Mouse (Mus musculus) MEL (cell line): ENCODE measurements around the gene Cdiptos. TPM values are rescaled to one million over a fixed set of nuclear protein-coding genes. Genes with fewer than 3 reads are reported as not detected.

Experiments used
- DNase-seq: peaks from one replicate; pipeline ENCODE4 v3.0.0; 2011; ENCODE audit warnings: low read depth, low spot score
- H3K27ac ChIP-seq: 2 replicates; pipeline ENCODE4 v1.5.1; 2012; ENCODE audit warnings: low read depth, mild to moderate bottlenecking, control low read depth, low read length, moderate library complexity; ENCODE audit not compliant: control insufficient read depth
- H3K27me3 ChIP-seq, 2 experiments: fragments of 150-350 bp in 1 of 2; sonication (generic) in 1 of 2; 2 replicates each; pipeline ENCODE4 v1.6.1; 2012; ENCODE audit warnings: low read length in 2 of 2, mild to moderate bottlenecking in 2 of 2, improper control_type of control experiment in 1 of 2, moderate library complexity in 1 of 2; ENCODE audit not compliant: insufficient read depth in 2 of 2, control insufficient read depth in 1 of 2
- H3K36me3 ChIP-seq, 2 experiments: 2 replicates each; pipeline ENCODE4 v1.6.1; 2012 to 2014; ENCODE audit warnings: low read length in 2 of 2, improper control_type of control experiment in 1 of 2, inconsistent platforms in 1 of 2, mild to moderate bottlenecking in 1 of 2; ENCODE audit not compliant: insufficient read depth in 2 of 2, control insufficient read depth in 1 of 2
- H3K4me1 ChIP-seq, 2 experiments: fragments of 150-350 bp in 1 of 2; sonication (generic) in 1 of 2; 2 replicates each; pipeline ENCODE4 v1.6.1; 2012; ENCODE audit warnings: low read length in 2 of 2, improper control_type of control experiment in 1 of 2, mild to moderate bottlenecking in 1 of 2; ENCODE audit not compliant: insufficient read depth in 2 of 2, control insufficient read depth in 1 of 2
- H3K4me3 ChIP-seq, 2 experiments: fragments of 150-350 bp in 1 of 2; sonication (generic) in 1 of 2; 2 replicates each; pipeline ENCODE4 v1.5.1; 2012; ENCODE audit warnings: low read depth in 2 of 2, low read length in 2 of 2, mild to moderate bottlenecking in 2 of 2, moderate library complexity in 2 of 2, control low read depth in 1 of 2, improper control_type of control experiment in 1 of 2; ENCODE audit not compliant: control insufficient read depth in 1 of 2, insufficient read depth in 1 of 2
- H3K79me2 ChIP-seq: 2 replicates; pipeline ENCODE4 v1.6.1; 2012; ENCODE audit warnings: mild to moderate bottlenecking, low read length, moderate library complexity; ENCODE audit not compliant: control insufficient read depth, poor library complexity, insufficient read depth
- H3K9ac ChIP-seq: 2 replicates; pipeline ENCODE4 v1.6.1; 2012; ENCODE audit warnings: low read depth, mild to moderate bottlenecking, control low read depth, low read length, moderate library complexity; ENCODE audit not compliant: control insufficient read depth, poor library complexity, severe bottlenecking
- H3K9me3 ChIP-seq: fragments of 150-350 bp; sonication (generic); replicated peaks from 2 replicates; pipeline ENCODE4 v1.6.1; 2012; ENCODE audit warnings: mild to moderate bottlenecking, low read length, improper control_type of control experiment, moderate library complexity; ENCODE audit not compliant: insufficient read depth
- CHD2 ChIP-seq: IDR thresholded peaks from 2 replicates; pipeline ENCODE4 v1.6.1; 2011; ENCODE audit warnings: low read length, improper control_type of control experiment
- EP300 ChIP-seq, 2 experiments: IDR thresholded peaks; 2 replicates each; pipeline ENCODE4 v1.6.1; 2011; ENCODE audit warnings: improper control_type of control experiment in 2 of 2, low read length in 2 of 2, low read depth in 1 of 2, mild to moderate bottlenecking in 1 of 2
- GABPA ChIP-seq: IDR thresholded peaks from 2 replicates; pipeline ENCODE4 v1.6.1; 2012; ENCODE audit warnings: low read depth, mild to moderate bottlenecking, inconsistent platforms, low read length, improper control_type of control experiment, moderate library complexity
- GATA1 ChIP-seq: IDR thresholded peaks from 2 replicates; pipeline ENCODE4 v1.6.1; 2011; ENCODE audit warnings: low read depth, low read length, improper control_type of control experiment
- JUND ChIP-seq: IDR thresholded peaks from 2 replicates; pipeline ENCODE4 v1.6.1; 2011; ENCODE audit warnings: low read depth, mild to moderate bottlenecking, improper control_type of control experiment, low read length
- MAX ChIP-seq: IDR thresholded peaks from 2 replicates; pipeline ENCODE4 v1.6.1; 2011; ENCODE audit warnings: low read length, improper control_type of control experiment
- MAZ ChIP-seq: IDR thresholded peaks from 2 replicates; pipeline ENCODE4 v1.6.1; 2012; ENCODE audit warnings: low read depth, mild to moderate bottlenecking, inconsistent platforms, low read length, improper control_type of control experiment
- MEF2A ChIP-seq: IDR thresholded peaks from 2 replicates; pipeline ENCODE4 v1.6.1; 2014; ENCODE audit warnings: low read depth, mild to moderate bottlenecking, inconsistent platforms, low read length, improper control_type of control experiment; ENCODE audit not compliant: poor library complexity, insufficient replicate concordance, severe bottlenecking; ENCODE audit errors: extremely low read depth
- MYB ChIP-seq: IDR thresholded peaks from 2 replicates; pipeline ENCODE4 v1.6.1; 2011; ENCODE audit warnings: mild to moderate bottlenecking, low read depth, low read length, improper control_type of control experiment
- MYC ChIP-seq: IDR thresholded peaks from 2 replicates; pipeline ENCODE4 v1.6.1; 2011; ENCODE audit warnings: low read depth, mild to moderate bottlenecking, low read length, improper control_type of control experiment, moderate library complexity
- NRF1 ChIP-seq: IDR thresholded peaks from 2 replicates; pipeline ENCODE4 v1.6.1; 2014; ENCODE audit warnings: low read depth, mild to moderate bottlenecking, inconsistent platforms, low read length, improper control_type of control experiment, moderate library complexity; ENCODE audit not compliant: poor library complexity, insufficient read depth, severe bottlenecking
- POLR2AphosphoS5 ChIP-seq: IDR thresholded peaks from 2 replicates; pipeline ENCODE4 v1.6.1; 2012; ENCODE audit warnings: low read depth, borderline replicate concordance, mild to moderate bottlenecking, inconsistent platforms, low read length, moderate library complexity, mixed read lengths
- SIN3A ChIP-seq: IDR thresholded peaks from 2 replicates; pipeline ENCODE4 v1.6.1; 2012; ENCODE audit warnings: low read length, improper control_type of control experiment, inconsistent platforms
- TBP ChIP-seq: IDR thresholded peaks from 2 replicates; pipeline ENCODE4 v1.8.0; 2011; ENCODE audit warnings: low read depth, low read length, improper control_type of control experiment
- TCF12 ChIP-seq: IDR thresholded peaks from 2 replicates; pipeline ENCODE4 v1.6.1; 2014; ENCODE audit warnings: low read depth, mild to moderate bottlenecking, inconsistent platforms, low read length, improper control_type of control experiment, moderate library complexity
- UBTF ChIP-seq: IDR thresholded peaks from 2 replicates; pipeline ENCODE4 v1.6.1; 2012; ENCODE audit warnings: low read depth, mild to moderate bottlenecking, inconsistent platforms, low read length, improper control_type of control experiment, moderate library complexity, borderline replicate concordance; ENCODE audit not compliant: insufficient read depth
- USF1 ChIP-seq: IDR thresholded peaks from 2 replicates; pipeline ENCODE4 v1.6.1; 2014; ENCODE audit warnings: low read depth, mild to moderate bottlenecking, inconsistent platforms, low read length, improper control_type of control experiment, moderate library complexity
- USF2 ChIP-seq, 2 experiments: IDR thresholded peaks; 2 replicates each; pipeline ENCODE4 v1.6.1; 2011 to 2012; ENCODE audit warnings: improper control_type of control experiment in 2 of 2, low read length in 2 of 2, borderline replicate concordance in 1 of 2, inconsistent platforms in 1 of 2, low read depth in 1 of 2, mild to moderate bottlenecking in 1 of 2; ENCODE audit not compliant: insufficient read depth in 1 of 2
- ZC3H11A ChIP-seq: IDR thresholded peaks from 2 replicates; pipeline ENCODE4 v1.6.1; 2012; ENCODE audit warnings: low read depth, mild to moderate bottlenecking, inconsistent platforms, low read length, improper control_type of control experiment
- ZMIZ1 ChIP-seq: IDR thresholded peaks from 2 replicates; pipeline ENCODE4 v1.6.1; 2012; ENCODE audit warnings: low read depth, mild to moderate bottlenecking, inconsistent platforms, low read length, improper control_type of control experiment, moderate library complexity
- ZNF384 ChIP-seq: IDR thresholded peaks from 2 replicates; pipeline ENCODE4 v1.6.1; 2012; ENCODE audit warnings: low read depth, mild to moderate bottlenecking, inconsistent platforms, low read length, improper control_type of control experiment
- polyA plus RNA-seq, 2 experiments: library from polyadenylated mRNA; stranded (reverse) in 1 of 2; unstranded in 1 of 2; fragments of >175 nt in 1 of 2; fragments of >200 nt in 1 of 2; gene quantifications; 2 replicates each; pipeline versions ENCODE4 v1.2.1 to v1.2.4; 2012; ENCODE audit warnings: low replicate concordance in 2 of 2, low read depth in 1 of 2; ENCODE audit not compliant: insufficient read length in 2 of 2, insufficient read depth in 1 of 2, missing spikeins in 1 of 2
- total RNA-seq: library from RNA; depleted of rRNA; stranded (reverse); fragments of 300-350 nt; gene quantifications from 2 replicates; pipeline ENCODE4 v1.2.3, GENCODE M21; 2012

The Cdiptos gene
- total and polyA plus RNA-seq, 3 experiments = 0.35 to 1.8 TPM; not detected in 1

DNA sequence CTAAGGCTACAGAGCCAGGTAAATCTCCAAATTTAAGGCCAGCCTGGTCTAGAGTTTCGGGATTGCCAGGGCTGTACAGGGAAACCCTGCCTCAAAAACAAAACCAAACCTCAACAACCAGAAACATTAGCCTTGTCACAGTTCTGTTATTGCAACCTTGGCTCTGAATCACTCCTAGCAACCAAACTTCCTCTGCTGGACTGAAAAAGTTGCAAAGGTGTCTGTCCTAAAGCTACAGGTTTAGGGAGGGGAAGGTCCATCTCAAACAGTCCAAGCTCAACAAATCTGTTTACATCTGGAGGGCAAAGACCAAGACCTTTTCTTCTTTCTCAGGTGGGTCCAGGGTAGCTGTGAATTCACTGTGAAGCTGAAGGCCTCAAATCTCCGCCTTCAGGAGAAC is 35.2 kb upstream of the Cdiptos start:
- Histone ChIP-seq H3K79me2 (peaks cover 26% of the 10 kb centered on the region), H3K4me3 (no peak overlapping the region), H3K27me3 (no peaks in the 10 kb centered on the region), H3K9me3 (no peaks in the 10 kb centered on the region), H3K9ac (no peak overlapping the region), H3K36me3 (peaks cover 0 to 29% of the 10 kb centered on the region in 2 experiments; a peak in 2 of 4 replicates), H3K4me1 (peaks cover 10 to 36% of the 10 kb centered on the region in 2 experiments), H3K27ac (no peak overlapping the region)
- no peak for DNase-seq
- TF ChIP-seq USF1 = no peak
- TF ChIP-seq MAX = no peak
- TF ChIP-seq ZNF384 = no peak
- TF ChIP-seq POLR2AphosphoS5 = no peak
- no peak for TF ChIP-seq CHD2
- TF ChIP-seq SIN3A = no peak
- no peak for TF ChIP-seq JUND
- no peak for TF ChIP-seq GABPA
- TF ChIP-seq MYC = no peak

DNA sequence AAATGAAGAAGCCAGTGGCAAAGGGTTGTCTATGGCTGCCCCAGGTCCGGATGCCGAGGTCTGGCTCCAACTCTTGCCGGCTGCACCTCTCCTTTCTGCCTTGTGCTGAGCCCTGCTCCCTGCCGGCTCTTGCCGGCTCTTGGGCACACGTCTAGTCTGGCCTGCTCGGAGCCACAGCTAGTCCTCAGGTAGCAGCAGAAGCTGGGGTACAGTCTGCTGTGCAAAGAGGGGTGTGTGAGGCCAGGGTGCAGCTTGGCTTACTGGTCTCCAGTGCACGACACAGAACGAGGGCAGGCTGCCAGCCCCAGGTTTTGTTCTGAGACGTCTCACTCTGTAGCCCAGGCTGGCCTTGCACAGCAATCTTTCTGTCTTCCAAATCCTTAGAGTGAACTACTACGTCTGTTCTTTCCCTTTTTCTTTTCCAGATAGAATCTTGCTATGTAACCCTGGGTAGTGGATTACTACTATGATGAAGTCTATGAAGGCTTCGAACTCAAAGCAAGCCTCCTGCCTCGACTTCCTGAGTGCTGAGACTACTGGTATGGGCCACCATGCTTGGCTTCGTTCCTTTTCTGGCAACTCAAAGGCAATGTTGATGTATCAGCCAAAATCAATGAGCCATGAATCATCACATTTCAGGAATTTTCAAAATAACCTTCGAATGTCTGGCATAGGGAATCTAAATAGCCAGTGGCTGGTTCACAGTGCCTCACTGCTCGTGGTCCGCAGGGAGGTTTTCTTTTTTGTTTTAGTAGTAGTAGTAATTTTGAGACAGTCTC is 33.6 kb upstream of the Cdiptos start:
- TF ChIP-seq SIN3A (no peak), MEF2A (no peak), GATA1 (no peak), CHD2 (no peak), MAZ (no peak), UBTF (no peak), MYB (no peak), ZC3H11A (no peak), EP300 (IDR thresholded peaks at IDR 0.05; ENCODE audit: low read depth in 1 of 2, low read length in 2 of 2) (no peak), POLR2AphosphoS5 (no peak), USF2 (IDR thresholded peaks at IDR 0.05; ENCODE audit: borderline replicate concordance in 1 of 2, insufficient read depth in 1 of 2, low read depth in 1 of 2, low read length in 2 of 2) (no peak), TCF12 (no peak), TBP (no peak), ZMIZ1 (no peak), NRF1 (no peak)
- peak overlapping the region; percentile 91 for H3K27ac ChIP-seq
- H3K4me1 ChIP-seq = peaks cover 10 to 33% of the 10 kb centered on the region in 2 experiments
- H3K4me3 ChIP-seq = no peak overlapping the region
- H3K9ac ChIP-seq = peak overlapping the region; percentile 68
- no peak for DNase-seq
- peaks cover 0 to 24% of the 10 kb centered on the region in 2 experiments; a peak in 2 of 4 replicates for H3K36me3 ChIP-seq
- H3K27me3 ChIP-seq = no peaks in the 10 kb centered on the region
- peaks cover 17% of the 10 kb centered on the region for H3K79me2 ChIP-seq
- H3K9me3 ChIP-seq = no peaks in the 10 kb centered on the region
